Mouse (Mus musculus): ENCODE results near the gene Arhgef10l. TPM values are rescaled to one million over a fixed set of nuclear protein-coding genes. Genes with fewer than 3 reads are reported as not detected.

Arhgef10l gene
- polyA plus RNA-seq, 1 experiment, result 14.2 TPM

- TF ChIP-seq POLR2A (IDR thresholded peaks at IDR 0.05; ENCODE audit: low read depth, low read length), result no peak
- no peak for TF ChIP-seq CTCF (IDR thresholded peaks at IDR 0.05; ENCODE audit: extremely low read depth, insufficient read length, insufficient replicate concordance, low read depth, low read length)
- H3K36me3 ChIP-seq (ENCODE audit: control insufficient read depth, insufficient read depth, low read length), result peaks cover 21% of the 10 kb centered on the region
- H3K4me1 ChIP-seq (ENCODE audit: control insufficient read depth, insufficient read depth, insufficient read length, low read length), result no peaks in the 10 kb centered on the region; the same call in 1 of the 2 replicates
- no peaks in the 10 kb centered on the region for H3K27me3 ChIP-seq (ENCODE audit: control insufficient read depth, insufficient read depth, low read length)
- WGBS, result 66% methylated on average over 10 of the region's 10 CpGs
- no peak overlapping the region for H3K4me3 ChIP-seq (ENCODE audit: low read depth, low read length)
- H3K27ac ChIP-seq (ENCODE audit: insufficient read depth, low read depth, low read length), result no peak overlapping the region
Observed at GRCm38 (mm10) chr4:140562461-140563178, 103.2 kb downstream of the Arhgef10l start.

- peaks cover 19% of the 10 kb centered on the region for H3K36me3 ChIP-seq (ENCODE audit: control insufficient read depth, insufficient read depth, low read length)
- no peaks in the 10 kb centered on the region; the same call in 1 of the 2 replicates for H3K4me1 ChIP-seq (ENCODE audit: control insufficient read depth, insufficient read depth, insufficient read length, low read length)
- WGBS, result 96% methylated on average over 3 of the region's 3 CpGs
- no peaks in the 10 kb centered on the region for H3K27me3 ChIP-seq (ENCODE audit: control insufficient read depth, insufficient read depth, low read length)
- TF ChIP-seq POLR2A (IDR thresholded peaks at IDR 0.05; ENCODE audit: low read depth, low read length), result no peak
- no peak for TF ChIP-seq CTCF (IDR thresholded peaks at IDR 0.05; ENCODE audit: extremely low read depth, insufficient read length, insufficient replicate concordance, low read depth, low read length)
- H3K27ac ChIP-seq (ENCODE audit: insufficient read depth, low read depth, low read length), result no peak overlapping the region
- no peak overlapping the region for H3K4me3 ChIP-seq (ENCODE audit: low read depth, low read length)
Observed at GRCm38 (mm10) chr4:140561744-140562143, 104.1 kb downstream of the Arhgef10l start.

GRCm38 (mm10) chr4:140559862-140560261 lies 106.0 kb downstream of the Arhgef10l start:
- Histone ChIP-seq H3K27me3 (ENCODE audit: control insufficient read depth, insufficient read depth, low read length) (no peaks in the 10 kb centered on the region), H3K36me3 (ENCODE audit: control insufficient read depth, insufficient read depth, low read length) (peaks cover 14% of the 10 kb centered on the region), H3K27ac (ENCODE audit: insufficient read depth, low read depth, low read length) (no peak overlapping the region), H3K4me3 (ENCODE audit: low read depth, low read length) (no peak overlapping the region), H3K4me1 (ENCODE audit: control insufficient read depth, insufficient read depth, insufficient read length, low read length) (no peaks in the 10 kb centered on the region; the same call in 1 of the 2 replicates)
- TF ChIP-seq CTCF (IDR thresholded peaks at IDR 0.05; ENCODE audit: extremely low read depth, insufficient read length, insufficient replicate concordance, low read depth, low read length) (peak; percentile 31; the same call in 1 of the 2 replicates), POLR2A (IDR thresholded peaks at IDR 0.05; ENCODE audit: low read depth, low read length) (no peak)
- WGBS, result 85% methylated on average over 4 of the region's 4 CpGs

- Histone ChIP-seq H3K4me1 (ENCODE audit: control insufficient read depth, insufficient read depth, insufficient read length, low read length) (no peaks in the 10 kb centered on the region; the same call in 1 of the 2 replicates), H3K27me3 (ENCODE audit: control insufficient read depth, insufficient read depth, low read length) (no peaks in the 10 kb centered on the region), H3K36me3 (ENCODE audit: control insufficient read depth, insufficient read depth, low read length) (peaks cover 10% of the 10 kb centered on the region), H3K27ac (ENCODE audit: insufficient read depth, low read depth, low read length) (no peak overlapping the region), H3K4me3 (ENCODE audit: low read depth, low read length) (no peak overlapping the region)
- no peak for TF ChIP-seq POLR2A (IDR thresholded peaks at IDR 0.05; ENCODE audit: low read depth, low read length)
- no peak for TF ChIP-seq CTCF (IDR thresholded peaks at IDR 0.05; ENCODE audit: extremely low read depth, insufficient read length, insufficient replicate concordance, low read depth, low read length)
- 73% methylated on average over 5 of the region's 5 CpGs for WGBS
Observed at GRCm38 (mm10) chr4:140558193-140558592, 107.6 kb downstream of the Arhgef10l start.

GRCm38 (mm10) chr4:140556561-140556960 lies 109.3 kb downstream of the Arhgef10l start:
- no peaks in the 10 kb centered on the region for H3K27me3 ChIP-seq (ENCODE audit: control insufficient read depth, insufficient read depth, low read length)
- H3K27ac ChIP-seq (ENCODE audit: insufficient read depth, low read depth, low read length), result no peak overlapping the region
- H3K36me3 ChIP-seq (ENCODE audit: control insufficient read depth, insufficient read depth, low read length), result peaks cover 5% of the 10 kb centered on the region
- H3K4me1 ChIP-seq (ENCODE audit: control insufficient read depth, insufficient read depth, insufficient read length, low read length), result no peaks in the 10 kb centered on the region
- 91% methylated on average over 10 of the region's 10 CpGs for WGBS
- no peak for TF ChIP-seq CTCF (IDR thresholded peaks at IDR 0.05; ENCODE audit: extremely low read depth, insufficient read length, insufficient replicate concordance, low read depth, low read length)
- TF ChIP-seq POLR2A (IDR thresholded peaks at IDR 0.05; ENCODE audit: low read depth, low read length), result no peak
- no peak overlapping the region for H3K4me3 ChIP-seq (ENCODE audit: low read depth, low read length)

- Histone ChIP-seq H3K4me3 (ENCODE audit: low read depth, low read length) (no peak overlapping the region), H3K27ac (ENCODE audit: insufficient read depth, low read depth, low read length) (no peak overlapping the region), H3K27me3 (ENCODE audit: control insufficient read depth, insufficient read depth, low read length) (no peaks in the 10 kb centered on the region), H3K36me3 (ENCODE audit: control insufficient read depth, insufficient read depth, low read length) (peaks cover 7% of the 10 kb centered on the region), H3K4me1 (ENCODE audit: control insufficient read depth, insufficient read depth, insufficient read length, low read length) (no peaks in the 10 kb centered on the region)
- no peak for TF ChIP-seq POLR2A (IDR thresholded peaks at IDR 0.05; ENCODE audit: low read depth, low read length)
- TF ChIP-seq CTCF (IDR thresholded peaks at IDR 0.05; ENCODE audit: extremely low read depth, insufficient read length, insufficient replicate concordance, low read depth, low read length), result peak; percentile 78; the same call in 1 of the 2 replicates
- 58% methylated on average over 7 of the region's 7 CpGs for WGBS
Observed at GRCm38 (mm10) chr4:140555273-140555672, 110.5 kb downstream of the Arhgef10l start.

- H3K27ac ChIP-seq (ENCODE audit: insufficient read depth, low read depth, low read length), result no peak overlapping the region
- no peak overlapping the region for H3K4me3 ChIP-seq (ENCODE audit: low read depth, low read length)
- WGBS, result 67% methylated on average over 4 of the region's 4 CpGs
- H3K4me1 ChIP-seq (ENCODE audit: control insufficient read depth, insufficient read depth, insufficient read length, low read length), result no peaks in the 10 kb centered on the region
- peaks cover 9% of the 10 kb centered on the region for H3K36me3 ChIP-seq (ENCODE audit: control insufficient read depth, insufficient read depth, low read length)
- TF ChIP-seq CTCF (IDR thresholded peaks at IDR 0.05; ENCODE audit: extremely low read depth, insufficient read length, insufficient replicate concordance, low read depth, low read length) (no peak), POLR2A (IDR thresholded peaks at IDR 0.05; ENCODE audit: low read depth, low read length) (no peak)
- H3K27me3 ChIP-seq (ENCODE audit: control insufficient read depth, insufficient read depth, low read length), result no peaks in the 10 kb centered on the region
Observed at GRCm38 (mm10) chr4:140554552-140554951, 111.3 kb downstream of the Arhgef10l start.
